Mouse (Mus musculus): Measurements from ENCODE around the gene Ehhadh.

Ehhadh gene

DNA sequence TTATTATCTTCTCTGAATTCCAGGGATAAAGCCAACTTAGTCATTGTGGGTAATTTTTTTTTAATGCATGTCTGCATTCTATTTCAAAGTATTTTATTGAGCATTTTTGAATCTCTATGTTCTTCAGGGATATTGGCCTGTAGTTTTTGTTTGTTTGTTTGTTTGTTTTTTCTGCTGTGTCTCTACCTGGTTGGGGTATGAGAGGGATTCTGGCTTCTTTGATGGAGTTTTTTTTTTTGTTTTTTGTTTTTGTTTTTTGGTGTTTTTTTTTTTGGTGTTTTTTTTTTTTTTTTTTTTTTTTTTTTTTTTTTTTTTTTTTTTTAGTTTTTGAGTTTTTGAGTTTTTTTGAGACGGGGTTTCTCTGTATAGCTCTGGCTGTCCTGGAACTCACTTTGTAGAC lies 52.0 kb downstream of the Ehhadh start:
- DNase-seq (ENCODE audit: low spot score in 2 of 2) = no peak

DNA sequence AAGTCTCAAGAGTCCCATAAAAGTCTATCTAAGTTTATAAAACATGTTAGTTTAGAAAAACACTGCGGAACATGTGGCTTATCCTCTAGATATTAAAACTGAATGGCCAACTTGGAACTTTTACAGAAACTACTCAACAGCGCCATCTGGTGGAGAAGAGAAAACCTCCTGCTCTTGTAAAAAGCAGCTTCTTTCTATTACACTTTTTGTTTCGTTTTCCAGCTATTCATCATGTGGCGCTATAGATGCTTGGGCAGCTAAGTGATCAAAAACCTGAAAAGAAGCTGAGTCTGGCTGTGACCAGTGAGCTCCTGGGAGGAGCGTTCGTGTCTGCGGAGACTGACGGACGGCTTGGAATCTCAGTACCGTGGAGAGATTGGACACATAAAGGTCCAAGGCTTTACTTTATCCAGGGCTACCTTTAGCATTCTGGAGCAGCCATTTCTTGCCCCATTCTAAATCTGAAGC lies 59.7 kb downstream of the Ehhadh start:
- DNase-seq (ENCODE audit: low spot score in 2 of 2) = peak; percentile 60 to 88

DNA sequence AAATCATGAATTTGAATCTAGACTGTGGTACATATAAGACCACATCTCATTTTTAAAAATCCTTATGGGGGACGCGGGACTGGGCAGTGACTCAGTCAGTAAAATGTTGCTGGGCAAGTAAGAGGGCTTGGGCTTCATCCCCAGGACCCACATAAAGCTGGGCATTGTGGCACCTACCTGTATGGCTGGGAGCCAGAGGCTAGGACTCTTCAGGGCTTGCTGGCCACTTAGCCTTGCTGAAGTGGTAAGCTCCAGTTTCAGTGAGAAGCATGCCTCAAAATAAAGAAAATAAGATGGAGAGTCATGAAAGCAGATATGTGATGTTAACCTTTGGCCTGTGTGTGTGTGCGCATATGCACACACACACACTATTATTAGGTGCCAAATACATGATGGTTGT lies 60.2 kb downstream of the Ehhadh start:
- no peak for DNase-seq (ENCODE audit: low spot score in 2 of 2)

- no peak for DNase-seq (ENCODE audit: low spot score in 2 of 2)
Measured at GRCm38 (mm10) chr16:21724261-21724660, 63.3 kb downstream of the Ehhadh start.

DNA sequence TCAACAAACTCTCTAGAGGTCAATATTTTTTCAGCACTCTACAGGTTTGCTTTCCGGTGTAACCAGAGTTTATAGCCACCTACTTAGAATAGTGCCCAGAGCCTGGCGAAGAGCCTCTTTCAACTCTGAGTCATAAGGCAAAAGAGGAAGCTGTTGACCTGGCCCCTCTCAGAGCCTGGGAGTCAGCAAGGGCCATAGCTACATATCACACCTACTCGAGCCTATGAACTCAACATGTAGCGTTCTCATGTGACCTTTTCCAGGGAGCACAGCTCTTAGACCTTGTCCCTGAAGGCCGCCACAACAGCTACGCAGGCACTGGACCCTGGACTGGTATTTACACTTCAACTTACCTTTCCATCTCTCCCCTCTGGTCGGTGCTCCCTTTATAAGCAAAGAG lies 67.8 kb downstream of the Ehhadh start:
- no peak for DNase-seq (ENCODE audit: low spot score in 2 of 2)

- DNase-seq (ENCODE audit: low spot score in 2 of 2) = no peak
Measured at GRCm38 (mm10) chr16:21714516-21714915, 73.1 kb downstream of the Ehhadh start.

All from spleen, postnatal 4 days (tissue).